Mouse (Mus musculus): ENCODE measurements around the gene St3gal4. TPM values are rescaled to one million over a fixed set of nuclear protein-coding genes. Genes with fewer than 3 reads are reported as not detected.

The St3gal4 gene
- total and polyA plus RNA-seq, 3 experiments, result 54.2 to 56.3 TPM; not detected in 1

GRCm38 (mm10) chr9:35016762-35017161 is 102.3 kb downstream of the St3gal4 start:
- H3K9me3 ChIP-seq (replicated peaks; ENCODE audit: insufficient read depth, low read length), result no peaks in the 10 kb centered on the region
- no peaks in the 10 kb centered on the region for H3K27me3 ChIP-seq (ENCODE audit: control insufficient read depth in 1 of 2, insufficient read depth in 2 of 2, low read length in 2 of 2)
- no peak overlapping the region for H3K4me3 ChIP-seq (ENCODE audit: control insufficient read depth in 1 of 2, insufficient read depth in 1 of 2, low read depth in 2 of 2, low read length in 2 of 2)
- TF ChIP-seq MYB (IDR thresholded peaks at IDR 0.05; ENCODE audit: low read depth, low read length) (no peak), TAL1 (IDR thresholded peaks at IDR 0.05; ENCODE audit: low read length) (0 out of 2 replicates have a peak, but pooled peaks have one; percentile 5), SMC3 (IDR thresholded peaks at IDR 0.05; ENCODE audit: low read depth, low read length) (peak; percentile 23; the same call in 1 of the 2 replicates), CTCF (IDR thresholded peaks at IDR 0.05 in 2 of 3, conservative IDR thresholded peaks at IDR 0.05 in 1 of 3; ENCODE audit: control insufficient read depth in 1 of 3, insufficient read depth in 1 of 3, low read depth in 2 of 3, low read length in 3 of 3, poor library complexity in 1 of 3, severe bottlenecking in 1 of 3) (peak in 2 of 3 experiments; percentile 29 to 37; a peak in 4 of 6 replicates), RAD21 (IDR thresholded peaks at IDR 0.05; ENCODE audit: low read depth, low read length) (peak; percentile 34)
- peak; percentile 13 for DNase-seq (ENCODE audit: low read depth, low spot score)
- H3K4me1 ChIP-seq (ENCODE audit: control insufficient read depth in 1 of 2, insufficient read depth in 2 of 2, low read length in 2 of 2), result no peaks in the 10 kb centered on the region
- H3K27ac ChIP-seq (ENCODE audit: control insufficient read depth, low read depth, low read length), result no peak overlapping the region
- no peak overlapping the region for H3K9ac ChIP-seq (ENCODE audit: control insufficient read depth, low read depth, low read length, poor library complexity, severe bottlenecking)
- no peaks in the 10 kb centered on the region for H3K79me2 ChIP-seq (ENCODE audit: control insufficient read depth, insufficient read depth, low read length, poor library complexity)
- H3K36me3 ChIP-seq (ENCODE audit: control insufficient read depth in 1 of 2, insufficient read depth in 2 of 2, low read length in 2 of 2), result no peaks in the 10 kb centered on the region

GRCm38 (mm10) chr9:35007697-35008341 is 111.2 kb downstream of the St3gal4 start:
- Histone ChIP-seq H3K4me3 (ENCODE audit: control insufficient read depth in 1 of 2, insufficient read depth in 1 of 2, low read depth in 2 of 2, low read length in 2 of 2) (no peak overlapping the region), H3K4me1 (ENCODE audit: control insufficient read depth in 1 of 2, insufficient read depth in 2 of 2, low read length in 2 of 2) (no peaks in the 10 kb centered on the region), H3K27me3 (ENCODE audit: control insufficient read depth in 1 of 2, insufficient read depth in 2 of 2, low read length in 2 of 2) (no peaks in the 10 kb centered on the region), H3K36me3 (ENCODE audit: control insufficient read depth in 1 of 2, insufficient read depth in 2 of 2, low read length in 2 of 2) (no peaks in the 10 kb centered on the region), H3K79me2 (ENCODE audit: control insufficient read depth, insufficient read depth, low read length, poor library complexity) (no peaks in the 10 kb centered on the region), H3K27ac (ENCODE audit: control insufficient read depth, low read depth, low read length) (no peak overlapping the region), H3K9me3 (replicated peaks; ENCODE audit: insufficient read depth, low read length) (no peaks in the 10 kb centered on the region), H3K9ac (ENCODE audit: control insufficient read depth, low read depth, low read length, poor library complexity, severe bottlenecking) (no peak overlapping the region)
- DNase-seq (ENCODE audit: low read depth, low spot score), result no peak
- TF ChIP-seq NRF1 (IDR thresholded peaks at IDR 0.05; ENCODE audit: insufficient read depth, low read depth, low read length, poor library complexity, severe bottlenecking), result no peak
- no peak for TF ChIP-seq EP300 (IDR thresholded peaks at IDR 0.05; ENCODE audit: low read depth in 1 of 2, low read length in 2 of 2)
- no peak for TF ChIP-seq CTCF (IDR thresholded peaks at IDR 0.05 in 2 of 3, conservative IDR thresholded peaks at IDR 0.05 in 1 of 3; ENCODE audit: control insufficient read depth in 1 of 3, insufficient read depth in 1 of 3, low read depth in 2 of 3, low read length in 3 of 3, poor library complexity in 1 of 3, severe bottlenecking in 1 of 3)
- no peak for TF ChIP-seq MYB (IDR thresholded peaks at IDR 0.05; ENCODE audit: low read depth, low read length)
- TF ChIP-seq MEF2A (IDR thresholded peaks at IDR 0.05; ENCODE audit: extremely low read depth, insufficient replicate concordance, low read depth, low read length, poor library complexity, severe bottlenecking), result no peak
- TF ChIP-seq MXI1 (IDR thresholded peaks at IDR 0.05; ENCODE audit: low read depth, low read length), result no peak

GRCm38 (mm10) chr9:35004113-35004512 is 115.0 kb downstream of the St3gal4 start:
- H3K4me3 ChIP-seq (ENCODE audit: control insufficient read depth in 1 of 2, insufficient read depth in 1 of 2, low read depth in 2 of 2, low read length in 2 of 2), result no peak overlapping the region
- no peak for DNase-seq (ENCODE audit: low read depth, low spot score)
- no peaks in the 10 kb centered on the region for H3K4me1 ChIP-seq (ENCODE audit: control insufficient read depth in 1 of 2, insufficient read depth in 2 of 2, low read length in 2 of 2)
- H3K27ac ChIP-seq (ENCODE audit: control insufficient read depth, low read depth, low read length), result no peak overlapping the region
- H3K36me3 ChIP-seq (ENCODE audit: control insufficient read depth in 1 of 2, insufficient read depth in 2 of 2, low read length in 2 of 2), result no peaks in the 10 kb centered on the region
- no peaks in the 10 kb centered on the region for H3K27me3 ChIP-seq (ENCODE audit: control insufficient read depth in 1 of 2, insufficient read depth in 2 of 2, low read length in 2 of 2)
- H3K9me3 ChIP-seq (replicated peaks; ENCODE audit: insufficient read depth, low read length), result no peaks in the 10 kb centered on the region
- H3K79me2 ChIP-seq (ENCODE audit: control insufficient read depth, insufficient read depth, low read length, poor library complexity), result no peaks in the 10 kb centered on the region
- H3K9ac ChIP-seq (ENCODE audit: control insufficient read depth, low read depth, low read length, poor library complexity, severe bottlenecking), result no peak overlapping the region
- TF ChIP-seq CHD2 (IDR thresholded peaks at IDR 0.05; ENCODE audit: low read length) (no peak), MAFK (IDR thresholded peaks at IDR 0.05; ENCODE audit: borderline replicate concordance, low read depth, low read length) (no peak), TBP (IDR thresholded peaks at IDR 0.05; ENCODE audit: low read depth, low read length) (no peak), GATA1 (IDR thresholded peaks at IDR 0.05; ENCODE audit: low read depth, low read length) (no peak), ZC3H11A (IDR thresholded peaks at IDR 0.05; ENCODE audit: low read depth, low read length) (no peak), POLR2AphosphoS5 (IDR thresholded peaks at IDR 0.05; ENCODE audit: borderline replicate concordance, low read depth, low read length) (no peak), POLR2A (IDR thresholded peaks at IDR 0.05; ENCODE audit: control insufficient read depth in 1 of 2, insufficient read depth in 1 of 2, low read depth in 1 of 2, low read length in 2 of 2, poor library complexity in 1 of 2) (no peak), TAL1 (IDR thresholded peaks at IDR 0.05; ENCODE audit: low read length) (no peak), MYC (IDR thresholded peaks at IDR 0.05; ENCODE audit: low read depth, low read length) (no peak), RAD21 (IDR thresholded peaks at IDR 0.05; ENCODE audit: low read depth, low read length) (no peak), EP300 (IDR thresholded peaks at IDR 0.05; ENCODE audit: low read depth in 1 of 2, low read length in 2 of 2) (no peak), E2F4 (IDR thresholded peaks at IDR 0.05; ENCODE audit: borderline replicate concordance, low read depth, low read length) (no peak), ELF1 (IDR thresholded peaks at IDR 0.05; ENCODE audit: low read depth, low read length) (no peak), JUND (IDR thresholded peaks at IDR 0.05; ENCODE audit: low read depth, low read length) (no peak), ZNF384 (IDR thresholded peaks at IDR 0.05; ENCODE audit: low read depth, low read length) (no peak), MAZ (IDR thresholded peaks at IDR 0.05; ENCODE audit: low read depth, low read length) (no peak), GABPA (IDR thresholded peaks at IDR 0.05; ENCODE audit: low read depth, low read length) (no peak), KAT2A (conservative IDR thresholded peaks at IDR 0.05; ENCODE audit: low read depth, low read length) (no peak), TCF12 (IDR thresholded peaks at IDR 0.05; ENCODE audit: low read depth, low read length) (no peak)

All from MEL (cell line).